Comparison of ENCODE assay signal across 8 mouse cellular contexts in genomic region chr1:131712386-131712785, GRCm38 (mm10). TPM values are rescaled to one million over a fixed set of nuclear protein-coding genes. Genes with fewer than 3 reads are reported as not detected.
DNase-seq lines count a peak whose midpoint lies in the region; ATAC-seq and TF ChIP-seq lines count a peak whose summit lies in the region.

No protein-coding gene starts in this region.

- ATAC-seq in embryonic facial prominence, embryonic 11.5 days (replicated peaks; ENCODE audit: insufficient number of reproducible peaks, low FRiP score, low TSS enrichment, low read depth): no peak
- peak; percentile 56; the same call in 1 of the 2 replicates for ATAC-seq in kidney, embryonic 16.5 days (ENCODE audit: low FRiP score, low TSS enrichment)
- ATAC-seq in liver, embryonic 13.5 days (ENCODE audit: low read depth): no peak
- ATAC-seq in neural tube, embryonic 12.5 days (ENCODE audit: low FRiP score, low read depth): 0 out of 2 replicates have a peak, but pooled peaks have one; percentile 37

- H3K4me2 ChIP-seq in embryonic facial prominence, embryonic 11.5 days (ENCODE audit: low read depth, low read length): no peak overlapping the region
- H3K4me2 ChIP-seq in kidney, embryonic 16.5 days (replicated peaks; ENCODE audit: low read depth, low read length): no peak overlapping the region
- H3K4me2 ChIP-seq in liver, embryonic 13.5 days: no peak overlapping the region
- no peak overlapping the region for H3K4me2 ChIP-seq in neural tube, embryonic 12.5 days (replicated peaks)

- no peaks in the 10 kb centered on the region for H3K9me3 ChIP-seq in embryonic facial prominence, embryonic 11.5 days (replicated peaks; ENCODE audit: control insufficient read depth, low read length)
- no peaks in the 10 kb centered on the region for H3K9me3 ChIP-seq in heart, embryonic 10.5 days
- no peaks in the 10 kb centered on the region for H3K9me3 ChIP-seq in kidney, embryonic 16.5 days (ENCODE audit: low read length)
- H3K9me3 ChIP-seq in liver, embryonic 13.5 days (replicated peaks): no peaks in the 10 kb centered on the region
- H3K9me3 ChIP-seq in neural tube, embryonic 12.5 days: no peaks in the 10 kb centered on the region

- no peaks in the 10 kb centered on the region for H3K4me1 ChIP-seq in embryonic facial prominence, embryonic 11.5 days (ENCODE audit: control insufficient read depth, insufficient read depth, low read length)
- peaks cover 12% of the 10 kb centered on the region for H3K4me1 ChIP-seq in heart, embryonic 10.5 days
- H3K4me1 ChIP-seq in kidney, embryonic 16.5 days (ENCODE audit: insufficient read depth, low read length): no peaks in the 10 kb centered on the region
- no peaks in the 10 kb centered on the region for H3K4me1 ChIP-seq in liver, embryonic 13.5 days (replicated peaks)
- H3K4me1 ChIP-seq in neural tube, embryonic 12.5 days: no peaks in the 10 kb centered on the region
- peaks cover 2% of the 10 kb centered on the region; the same call in 1 of the 2 replicates for H3K4me1 ChIP-seq in testis, adult 2 months (ENCODE audit: control insufficient read depth, insufficient read depth, low read length)

- no peak overlapping the region for H3K27ac ChIP-seq in embryonic facial prominence, embryonic 11.5 days (replicated peaks; ENCODE audit: low read depth, low read length)
- peak overlapping the region; percentile 31; the same call in 1 of the 2 replicates for H3K27ac ChIP-seq in heart, embryonic 10.5 days
- no peak overlapping the region for H3K27ac ChIP-seq in kidney, embryonic 16.5 days (ENCODE audit: low read length)
- no peak overlapping the region for H3K27ac ChIP-seq in liver, embryonic 13.5 days
- no peak overlapping the region for H3K27ac ChIP-seq in neural tube, embryonic 12.5 days
- H3K27ac ChIP-seq in testis, adult 2 months (ENCODE audit: control insufficient read depth, insufficient read depth, low read depth, low read length): no peak overlapping the region

- H3K27me3 ChIP-seq in embryonic facial prominence, embryonic 11.5 days (ENCODE audit: control insufficient read depth, insufficient read depth, low read length): no peaks in the 10 kb centered on the region
- H3K27me3 ChIP-seq in heart, embryonic 10.5 days (ENCODE audit: insufficient read depth, poor library complexity, severe bottlenecking): no peaks in the 10 kb centered on the region
- H3K27me3 ChIP-seq in kidney, embryonic 16.5 days (ENCODE audit: insufficient read depth, low read length): no peaks in the 10 kb centered on the region
- H3K27me3 ChIP-seq in liver, embryonic 13.5 days: no peaks in the 10 kb centered on the region
- H3K27me3 ChIP-seq in neural tube, embryonic 12.5 days (replicated peaks): 0 out of 2 replicates have a peak, but pooled peaks cover 3% of the 10 kb centered on the region
- H3K27me3 ChIP-seq in testis, adult 2 months (ENCODE audit: control insufficient read depth, insufficient read depth, low read length): no peaks in the 10 kb centered on the region

- no peak for TF ChIP-seq POLR2A in testis, adult 2 months (IDR thresholded peaks at IDR 0.05; ENCODE audit: control insufficient read depth, low read depth, low read length)

- no peaks in the 10 kb centered on the region for H3K36me3 ChIP-seq in embryonic facial prominence, embryonic 11.5 days (replicated peaks; ENCODE audit: control insufficient read depth, insufficient read depth, low read depth, low read length)
- H3K36me3 ChIP-seq in heart, embryonic 10.5 days: no peaks in the 10 kb centered on the region
- H3K36me3 ChIP-seq in kidney, embryonic 16.5 days (ENCODE audit: insufficient read depth, low read length): no peaks in the 10 kb centered on the region
- H3K36me3 ChIP-seq in liver, embryonic 13.5 days: no peaks in the 10 kb centered on the region
- H3K36me3 ChIP-seq in neural tube, embryonic 12.5 days: no peaks in the 10 kb centered on the region
- H3K36me3 ChIP-seq in testis, adult 2 months (ENCODE audit: control insufficient read depth, insufficient read depth, low read length): no peaks in the 10 kb centered on the region

- peak; percentile 33; the same call in 1 of the 2 replicates for TF ChIP-seq CTCF in testis, adult 2 months (IDR thresholded peaks at IDR 0.05; ENCODE audit: control insufficient read depth, insufficient read depth, insufficient replicate concordance, low read depth, low read length)

- no peak overlapping the region for H3K4me3 ChIP-seq in embryonic facial prominence, embryonic 11.5 days (ENCODE audit: low read depth, low read length)
- no peak overlapping the region for H3K4me3 ChIP-seq in heart, embryonic 10.5 days
- no peak overlapping the region for H3K4me3 ChIP-seq in kidney, embryonic 16.5 days (ENCODE audit: low read length)
- H3K4me3 ChIP-seq in liver, embryonic 13.5 days (replicated peaks): no peak overlapping the region
- no peak overlapping the region for H3K4me3 ChIP-seq in neural tube, embryonic 12.5 days
- no peak overlapping the region for H3K4me3 ChIP-seq in testis, adult 2 months (ENCODE audit: control insufficient read depth, low read depth, low read length)

- WGBS in embryonic facial prominence, embryonic 11.5 days: 37% methylated on average over 2 of the region's 2 CpGs
- 12% methylated on average over 2 of the region's 2 CpGs for WGBS in heart, embryonic 10.5 days
- WGBS in kidney, embryonic 16.5 days: 30% methylated on average over 2 of the region's 2 CpGs
- WGBS in liver, embryonic 13.5 days (ENCODE audit: insufficient replicate concordance): 10% methylated on average over 2 of the region's 2 CpGs
- 43% methylated on average over 2 of the region's 2 CpGs for WGBS in neural tube, embryonic 12.5 days

- no peak overlapping the region for H3K9ac ChIP-seq in embryonic facial prominence, embryonic 11.5 days (replicated peaks; ENCODE audit: low read length)
- H3K9ac ChIP-seq in kidney, embryonic 16.5 days (replicated peaks; ENCODE audit: low read length): no peak overlapping the region
- no peak overlapping the region for H3K9ac ChIP-seq in liver, embryonic 13.5 days
- H3K9ac ChIP-seq in neural tube, embryonic 12.5 days: no peak overlapping the region

- DNase-seq in B cell, adult 2 months: peak; percentile 79 to 84
- DNase-seq in adrenal gland, postnatal 36 days: peak; percentile 86 to 91
- peak; percentile 92 for DNase-seq in embryonic facial prominence, embryonic 11.5 days (ENCODE audit: low spot score)
- DNase-seq in heart, embryonic 10.5 days (ENCODE audit: low spot score): peak; percentile 88
- DNase-seq in liver, embryonic 13.5 days: peak; percentile 31

RNA-seq across cellular contexts. Expression of gene Rab7b, which starts 23.9 kb away (rescaled TPM):
- 1 to 10 TPM; 3.3 to 5.8 TPM for total RNA-seq in adrenal gland, postnatal 36 days (2021)
- 0.50 and 0.81 TPM in 2 replicates for polyA plus RNA-seq in embryonic facial prominence, embryonic 11.5 days (2014; fragmentation: Nextera tagmentation; extraction: Ambion mirVana)
- polyA plus RNA-seq in heart, embryonic 10.5 days (2016; fragmentation: Nextera tagmentation; extraction: Ambion mirVana): 0.58 and 0.79 TPM in 2 replicates
- 2.1 TPM in 2 replicates for polyA plus RNA-seq in kidney, embryonic 16.5 days (2015; fragmentation: Nextera tagmentation; extraction: Ambion mirVana)
- 0.93 and 1.0 TPM in 2 replicates for polyA plus RNA-seq in liver, embryonic 13.5 days (2015; fragmentation: Nextera tagmentation; extraction: Ambion mirVana)
- 1.3 TPM in 2 replicates for polyA plus RNA-seq in neural tube, embryonic 12.5 days (2016; fragmentation: Nextera tagmentation; extraction: Ambion mirVana)
- polyA plus RNA-seq in testis, adult 2 months (2012; rRNA removed): 0.70 and 0.89 TPM in 2 replicates

RNA-seq across cellular contexts. Expression of gene Slc26a9, which starts 31.4 kb away (rescaled TPM):
- total RNA-seq in adrenal gland, postnatal 36 days (2021): not detected
- 0.22 TPM in 1 of 2 replicates, not detected in the other for polyA plus RNA-seq in embryonic facial prominence, embryonic 11.5 days (2014; fragmentation: Nextera tagmentation; extraction: Ambion mirVana)
- polyA plus RNA-seq in heart, embryonic 10.5 days (2016; fragmentation: Nextera tagmentation; extraction: Ambion mirVana): 0.05 and 0.06 TPM in 2 replicates
- polyA plus RNA-seq in kidney, embryonic 16.5 days (2015; fragmentation: Nextera tagmentation; extraction: Ambion mirVana): 0.16 and 0.33 TPM in 2 replicates
- not detected in 2 replicates for polyA plus RNA-seq in liver, embryonic 13.5 days (2015; fragmentation: Nextera tagmentation; extraction: Ambion mirVana)
- polyA plus RNA-seq in neural tube, embryonic 12.5 days (2016; fragmentation: Nextera tagmentation; extraction: Ambion mirVana): not detected in 2 replicates
- polyA plus RNA-seq in testis, adult 2 months (2012; rRNA removed): 0.17 and 0.32 TPM in 2 replicates

Comparison
In these comparisons a context has a peak if more than half of its experiments do, and no peak if none do; other contexts are left out.
1. DNase-seq: peak in every context shown above with its lines; median percentile 92 in embryonic facial prominence, embryonic 11.5 days; 88 in adrenal gland, postnatal 36 days; 88 in heart, embryonic 10.5 days; 82 in B cell, adult 2 months; 31 in liver, embryonic 13.5 days.
2. ATAC-seq: peak in kidney, embryonic 16.5 days (single experiment) and neural tube, embryonic 12.5 days (single experiment); none in embryonic facial prominence, embryonic 11.5 days (single experiment) and liver, embryonic 13.5 days (single experiment).